Mouse (Mus musculus): Measurements from ENCODE around the gene Gm973.

Gene Gm973

DNA sequence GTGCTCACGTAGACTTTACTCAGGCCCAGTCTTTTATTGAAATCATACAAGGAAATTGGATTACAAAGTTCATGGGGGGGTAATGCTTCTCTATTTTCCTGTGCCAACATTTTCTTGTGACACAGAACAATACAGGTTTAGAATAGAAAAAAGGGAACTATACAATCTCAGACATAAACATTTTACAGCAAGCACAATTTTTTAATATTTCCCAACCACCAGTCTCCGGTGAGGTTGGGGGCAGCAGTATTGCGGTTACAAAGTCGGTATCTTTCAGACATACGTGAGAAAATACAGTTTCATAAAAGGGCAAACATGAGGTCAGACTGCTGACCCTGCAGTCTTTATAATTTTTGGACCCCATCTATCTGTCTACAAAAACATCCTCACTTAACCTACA, 20.1 kb upstream of the Gm973 start:
- DNase-seq: no peak

DNA sequence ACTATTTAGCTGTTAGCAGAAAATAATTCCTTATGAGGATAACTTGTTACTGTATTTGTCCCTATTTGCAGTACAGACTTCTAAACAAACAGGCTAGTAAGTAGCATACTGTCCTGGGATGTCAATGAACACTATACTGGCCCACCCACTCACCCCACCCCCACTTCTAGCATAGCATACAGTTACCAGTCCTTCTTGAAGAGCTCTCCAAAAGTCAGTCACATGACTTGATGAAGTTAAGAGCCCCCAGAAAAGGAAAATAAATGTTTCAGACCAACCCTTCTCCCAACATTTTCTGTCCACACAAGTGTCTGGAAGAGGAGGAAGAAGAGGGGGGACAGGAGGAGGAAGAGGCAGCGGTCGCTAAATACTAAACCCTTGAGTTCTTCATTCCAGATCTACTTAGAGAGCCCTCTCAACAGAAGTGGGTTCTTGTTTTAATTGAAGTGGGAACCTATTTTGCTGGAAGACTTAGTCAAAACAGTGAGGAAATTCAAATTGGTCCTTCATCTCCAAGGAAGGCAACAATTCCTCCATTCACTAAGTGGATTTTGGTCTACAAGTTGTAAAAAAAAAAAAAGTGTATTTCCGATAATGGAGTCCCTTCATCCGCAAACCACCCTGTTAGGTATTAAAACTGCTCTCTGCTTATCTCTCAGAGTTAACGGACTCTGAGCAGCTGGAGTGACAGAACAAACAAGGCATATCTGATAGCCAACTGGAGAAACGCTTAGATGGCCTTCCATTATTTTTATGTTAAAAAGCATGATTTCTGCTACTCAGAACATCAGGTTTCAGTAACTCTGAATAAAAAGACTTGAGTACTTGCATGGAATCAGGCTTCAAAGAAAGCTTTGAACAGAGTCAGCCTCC, 18.1 kb upstream of the Gm973 start:
- DNase-seq: no peak

DNA sequence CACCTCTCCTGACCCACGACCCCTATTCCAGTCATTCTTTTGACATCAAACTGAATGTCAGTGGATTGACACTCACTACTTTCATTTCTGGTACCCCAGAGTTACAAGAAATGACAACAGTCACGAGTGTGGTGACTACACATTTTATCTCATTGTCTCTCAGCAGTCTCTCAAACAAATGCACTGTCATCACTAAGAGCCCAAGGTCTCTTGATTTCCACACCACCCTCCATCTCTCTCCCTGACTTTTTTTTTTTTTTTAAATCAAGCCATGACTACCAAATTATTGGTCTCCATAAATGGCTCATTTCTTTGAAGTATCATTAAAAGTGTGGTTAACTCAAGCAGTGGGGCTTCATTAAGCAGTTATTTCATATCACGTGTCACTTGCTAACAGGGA, 16.7 kb upstream of the Gm973 start:
- DNase-seq: no peak

DNA sequence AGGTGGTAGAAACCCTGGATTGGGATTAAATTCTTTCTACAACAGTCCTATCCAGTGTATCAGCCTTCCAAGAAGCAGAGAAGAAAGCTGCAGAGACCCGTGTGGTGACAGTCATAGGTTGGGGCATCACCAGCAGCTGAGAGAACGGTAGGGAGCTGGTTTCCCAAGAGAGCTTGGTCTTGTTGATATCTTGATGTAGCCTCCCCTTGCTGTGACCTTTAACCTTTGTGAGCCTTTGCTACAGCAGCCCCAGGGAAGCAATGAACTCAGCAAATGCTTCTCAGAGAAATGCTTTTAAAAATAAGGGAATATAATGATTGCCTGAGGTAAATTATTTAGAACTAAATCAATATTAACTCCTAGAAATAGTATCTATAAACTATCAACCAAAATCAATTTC, 13.7 kb upstream of the Gm973 start:
- no peak for DNase-seq

DNA sequence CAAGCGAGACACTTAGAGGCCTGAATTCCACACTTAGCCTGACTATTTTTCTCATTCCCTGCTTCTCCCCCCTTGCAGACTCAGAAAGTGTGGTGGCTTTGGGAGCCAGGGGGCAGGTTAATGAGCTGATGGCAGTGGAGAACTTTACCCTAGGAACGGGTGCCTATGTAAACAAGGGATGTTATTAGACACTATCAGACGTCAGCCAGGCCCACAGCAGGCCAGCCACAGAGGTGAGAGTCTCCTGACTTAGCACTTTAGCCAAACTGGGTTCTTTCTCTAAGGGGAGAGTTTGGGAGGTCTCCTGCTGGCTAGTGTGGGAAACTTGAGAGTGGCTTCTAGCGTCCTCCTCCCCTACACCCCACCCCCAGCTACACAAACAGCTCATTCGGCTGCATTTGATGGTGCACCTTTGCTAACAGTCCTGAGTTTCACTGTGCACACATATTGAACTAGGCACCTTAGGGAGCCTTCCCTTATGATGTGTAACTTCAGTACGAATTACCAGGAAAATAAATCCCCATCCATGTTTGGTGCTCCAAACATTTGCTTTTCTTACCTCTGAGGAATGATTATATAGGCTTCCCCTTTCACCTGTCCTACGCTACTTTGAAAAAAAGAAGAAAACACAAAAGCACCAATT, 12.3 kb upstream of the Gm973 start:
- DNase-seq: no peak

DNA sequence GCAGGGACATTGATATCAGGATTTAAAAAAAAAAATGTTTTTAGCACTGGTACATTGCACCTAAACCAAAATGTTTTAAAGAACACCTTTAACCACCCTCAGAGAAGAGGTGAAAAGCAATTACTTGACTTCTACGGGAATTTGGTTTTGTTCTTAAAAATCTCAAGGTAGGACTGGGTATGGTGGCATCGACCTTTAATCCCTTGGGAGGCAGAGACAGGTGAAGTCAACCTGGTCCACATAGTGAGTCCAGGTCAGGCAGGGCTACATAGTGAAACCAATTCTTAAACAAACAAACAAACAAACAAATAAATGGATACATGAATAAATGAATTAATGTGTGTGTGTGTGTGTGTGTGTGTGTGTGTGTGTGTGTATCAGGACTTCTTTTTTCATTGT, 11.8 kb upstream of the Gm973 start:
- DNase-seq: no peak

DNA sequence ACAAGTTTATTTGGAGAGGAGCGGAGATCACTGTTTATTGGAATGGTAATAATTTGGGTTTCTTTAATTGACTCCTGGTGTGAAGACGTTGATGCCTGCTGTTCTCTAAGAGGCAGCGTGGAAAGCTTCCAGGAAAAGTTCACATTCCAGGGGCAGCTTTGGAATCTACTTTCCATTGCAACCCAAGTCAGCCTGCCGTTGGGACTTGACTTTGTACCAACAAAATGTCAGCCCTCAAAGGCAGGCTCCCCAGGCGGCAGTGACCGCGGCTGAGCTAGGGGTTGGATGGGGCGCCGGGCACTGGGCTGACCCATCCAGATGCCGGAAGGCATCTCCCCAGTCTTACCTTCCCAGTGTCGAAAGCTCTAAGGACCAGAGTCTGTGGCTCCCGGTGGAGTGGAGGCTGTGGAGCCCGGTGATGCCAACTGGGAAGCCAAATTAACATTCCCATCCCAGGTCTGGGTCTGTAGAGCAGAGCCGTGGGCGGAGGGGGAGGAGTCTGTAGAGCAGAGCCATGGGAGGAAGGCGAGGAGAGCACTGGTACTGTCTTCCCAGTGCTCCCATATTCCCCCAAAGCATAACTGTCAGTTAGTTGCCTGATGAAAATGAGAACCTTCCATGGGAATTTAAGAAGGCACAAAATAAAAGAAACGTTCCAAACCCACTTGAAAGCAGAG, 7.5 kb upstream of the Gm973 start:
- DNase-seq: no peak

DNA sequence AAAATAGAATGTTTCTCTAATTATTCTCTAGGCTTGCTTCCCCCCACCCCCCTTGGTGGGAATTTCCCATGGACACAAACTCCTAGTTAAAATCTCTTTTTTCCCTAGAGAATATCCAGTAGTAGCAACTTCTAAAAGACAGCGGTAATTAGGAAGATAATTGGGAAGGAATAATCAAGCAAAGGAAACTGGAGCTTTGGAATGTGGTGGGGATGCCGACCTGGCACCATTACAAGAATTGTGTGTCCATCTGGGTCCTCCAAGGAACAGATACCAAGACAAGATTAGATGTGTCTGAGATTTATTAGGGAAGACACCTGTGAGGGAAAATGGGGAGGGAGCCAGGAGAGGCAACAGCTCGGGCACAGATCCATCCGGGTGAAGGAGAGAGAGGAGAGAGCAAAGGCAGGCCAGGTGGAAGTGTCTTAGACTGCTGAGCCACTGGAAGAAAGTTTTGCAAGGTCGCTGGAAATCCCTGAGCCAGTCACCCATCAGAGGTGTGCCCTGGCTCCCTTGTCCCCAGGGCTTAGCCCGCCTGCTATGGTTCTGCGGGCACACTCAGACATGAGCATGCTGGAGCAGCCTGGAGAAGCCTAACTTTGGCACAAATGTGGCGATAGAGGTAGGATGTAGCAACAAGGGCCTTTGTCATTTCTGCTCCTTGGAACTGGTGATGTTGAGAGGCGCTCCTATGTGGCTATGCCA, 4.3 kb upstream of the Gm973 start:
- no peak for DNase-seq

DNA sequence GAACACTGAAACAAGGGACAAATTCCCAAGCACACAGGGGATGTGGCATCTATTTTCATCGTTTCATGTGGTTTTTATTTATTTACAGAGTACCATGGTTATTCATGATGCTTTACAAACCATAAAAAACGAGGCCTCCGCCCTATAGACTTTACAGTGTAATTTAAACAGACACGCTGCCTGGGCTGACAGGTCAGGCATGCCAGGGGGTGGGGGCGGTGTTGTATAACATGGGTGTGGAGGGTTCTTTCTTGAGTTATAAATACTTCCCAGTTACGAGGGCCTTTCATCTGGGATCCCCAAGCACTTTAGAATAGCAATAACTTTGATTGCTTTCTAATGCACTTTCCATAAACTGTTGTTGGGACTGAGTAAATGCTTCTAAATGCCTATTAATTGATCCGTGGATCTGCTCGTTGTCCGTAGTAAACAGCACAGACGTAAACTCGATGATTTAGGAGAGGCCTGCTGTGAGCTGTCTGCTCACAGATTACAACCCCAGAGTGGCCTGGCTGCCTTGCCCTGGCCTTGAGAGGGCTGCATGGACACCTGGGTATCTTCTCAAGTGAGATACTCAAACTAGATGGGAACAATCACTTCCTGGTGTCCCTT, 4.3 kb downstream of the Gm973 start:
- DNase-seq: no peak

DNA sequence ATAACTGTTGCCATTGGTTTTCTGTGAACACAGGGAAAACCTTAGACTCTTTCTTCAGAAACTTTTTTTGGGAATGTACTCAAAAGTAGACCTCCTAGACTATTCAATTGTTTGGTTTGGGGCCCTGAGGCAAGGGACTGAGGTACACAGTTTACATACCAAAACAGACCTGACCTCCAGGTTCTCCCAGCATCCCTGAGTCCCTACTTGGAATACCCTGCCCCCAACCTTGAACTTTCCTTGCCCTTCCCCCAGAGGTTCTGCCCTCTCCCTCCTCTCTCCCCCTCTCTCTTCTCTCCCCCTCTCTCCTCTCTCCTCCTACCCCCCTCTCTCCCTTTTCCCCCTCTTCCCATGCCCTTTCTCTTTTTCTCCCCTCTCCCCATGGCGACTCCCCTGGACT, 6.4 kb downstream of the Gm973 start:
- no peak for DNase-seq

DNA sequence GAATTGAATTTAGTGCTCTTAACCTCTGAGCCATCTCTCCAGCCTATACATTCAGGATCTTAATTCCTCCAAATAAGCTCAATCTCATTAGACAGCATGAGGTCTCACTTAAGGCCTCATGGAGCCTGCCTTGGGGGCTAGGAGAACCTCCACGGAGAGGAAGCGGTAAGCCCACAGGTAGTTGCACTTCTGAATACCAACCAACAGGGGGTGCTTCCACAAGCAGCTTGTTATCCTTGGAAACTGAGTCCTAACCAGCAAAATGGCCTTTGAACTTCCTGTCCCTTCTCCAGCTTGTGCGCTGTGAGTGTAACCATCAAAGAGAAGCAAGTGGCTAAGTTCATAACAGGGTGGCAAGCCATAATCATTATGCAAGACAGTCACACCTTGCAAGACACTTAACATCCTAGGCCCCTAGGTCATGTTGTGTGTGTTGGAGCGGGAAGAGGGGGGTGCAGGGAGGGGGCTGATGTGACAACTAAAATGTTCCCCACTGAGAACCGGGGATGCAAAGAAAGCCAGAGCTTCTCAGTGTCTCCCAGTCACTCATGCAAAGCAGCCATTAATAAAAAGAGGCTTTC, 7.4 kb downstream of the Gm973 start:
- DNase-seq: no peak

DNA sequence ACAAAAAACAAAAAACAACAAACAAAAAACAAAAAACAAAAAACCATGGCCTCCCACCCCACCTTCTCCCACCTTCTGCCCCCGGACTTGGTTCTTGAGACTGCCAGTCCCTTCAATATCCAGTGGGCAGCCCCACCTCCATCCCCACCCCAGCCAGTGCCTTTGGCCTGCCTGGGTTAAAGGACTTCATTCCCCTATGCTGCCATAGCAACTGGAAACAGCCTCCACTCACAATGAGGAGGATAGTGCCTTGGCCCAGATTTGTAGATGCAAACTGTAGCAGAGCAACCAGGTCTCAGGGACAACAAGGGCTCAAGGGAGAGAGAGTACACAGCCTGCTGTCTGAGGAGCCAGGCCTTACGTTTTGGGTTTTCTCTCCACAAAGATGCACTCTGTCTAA, 8.0 kb downstream of the Gm973 start:
- peak; percentile 12 for DNase-seq

DNA sequence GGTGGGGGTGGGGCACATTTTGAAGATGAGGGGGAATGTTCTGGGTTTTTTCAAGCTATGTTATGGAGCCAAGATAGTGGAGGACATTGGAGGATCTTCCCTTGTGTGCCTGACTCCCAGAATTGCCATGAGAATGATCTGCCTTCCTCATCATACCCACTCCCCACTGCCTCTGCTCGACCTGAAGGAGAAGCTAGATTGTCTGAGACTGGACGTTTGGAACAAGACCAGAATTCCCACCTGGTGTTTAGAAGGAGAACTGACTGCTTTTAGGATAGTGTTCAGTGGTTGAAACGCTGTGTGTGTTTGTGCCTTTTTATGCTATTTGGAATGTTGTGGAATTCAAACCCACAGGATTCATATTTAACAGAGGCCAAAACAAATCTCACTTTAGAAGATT, 8.7 kb downstream of the Gm973 start:
- DNase-seq: no peak

DNA sequence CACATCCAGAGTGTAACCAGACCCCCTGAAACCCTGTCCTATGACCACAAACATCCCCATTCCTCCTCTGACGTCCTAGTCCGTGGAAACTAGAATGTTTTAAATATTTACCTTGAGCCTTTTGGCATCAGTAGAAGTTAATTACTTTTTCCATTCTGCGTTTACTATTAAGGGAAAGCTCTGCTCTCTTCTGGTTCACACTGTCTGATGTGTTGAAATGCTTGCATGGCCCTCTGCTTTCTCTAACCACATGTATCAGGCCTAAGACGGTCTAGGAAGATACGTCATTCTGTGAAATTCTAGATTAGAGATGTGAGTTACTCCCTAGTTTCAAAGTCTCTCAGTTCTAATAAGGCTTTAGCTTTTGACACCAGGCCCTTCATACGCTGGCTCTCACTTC, 11.2 kb downstream of the Gm973 start:
- DNase-seq: no peak

DNA sequence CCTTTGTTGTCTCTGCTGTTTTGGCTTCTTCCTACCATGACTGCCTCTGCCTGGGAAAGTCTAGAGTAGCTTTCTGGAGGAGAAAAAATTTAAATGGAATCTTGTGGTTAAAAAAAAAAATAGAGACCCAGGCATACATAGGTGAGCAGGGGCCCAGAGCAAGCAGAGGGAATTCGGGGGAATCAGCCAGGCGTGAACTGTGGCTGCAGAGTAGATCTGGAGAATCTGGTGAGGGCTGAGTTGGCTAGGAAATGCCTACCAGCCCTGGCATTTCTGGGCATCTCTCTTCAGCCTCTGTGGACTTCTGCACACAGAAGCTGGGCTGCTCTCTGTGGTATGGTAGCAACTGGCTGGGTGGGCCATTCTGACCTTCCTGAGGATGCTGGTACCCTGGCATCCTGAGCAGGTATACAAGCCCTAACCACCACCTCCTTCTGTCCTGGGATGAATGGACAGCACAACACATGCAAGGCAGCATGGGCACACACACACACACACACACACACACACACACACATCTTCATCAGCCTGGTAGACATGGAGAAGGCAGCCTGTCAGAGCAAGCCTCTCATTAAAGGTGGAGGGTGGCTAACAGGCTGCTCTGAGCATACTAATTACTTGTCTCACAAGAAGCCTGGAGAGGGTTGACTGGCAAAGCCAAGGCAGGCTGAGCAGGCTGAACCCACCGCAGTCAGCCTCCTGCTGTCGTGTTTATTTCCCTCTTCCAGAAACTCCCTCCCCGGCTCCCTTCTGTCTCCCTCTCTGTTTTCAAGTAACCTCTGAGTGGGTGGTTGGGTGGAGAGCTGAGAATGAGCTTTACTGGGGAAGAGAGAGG, 19.1 kb downstream of the Gm973 start:
- peak; percentile 68 for DNase-seq

DNA sequence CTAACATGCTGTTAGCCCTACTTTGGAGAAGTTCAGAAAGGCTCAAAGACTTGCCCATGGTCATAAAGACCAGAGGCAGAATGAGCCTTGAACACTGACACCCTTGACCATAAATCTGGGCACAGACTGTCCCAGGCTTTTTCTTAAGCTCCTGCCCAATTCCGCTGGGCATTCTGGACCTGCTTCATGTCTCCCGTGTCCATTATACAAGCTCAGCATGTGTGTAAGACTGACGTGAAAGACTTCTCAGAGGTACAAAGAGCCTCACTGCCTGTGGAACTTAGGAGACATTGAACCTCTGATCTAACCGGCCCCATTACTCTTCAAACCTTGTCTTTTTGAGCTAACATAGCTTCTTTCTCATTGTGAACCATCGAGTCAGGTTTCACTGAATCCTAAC, 22.3 kb downstream of the Gm973 start:
- no peak for DNase-seq

DNA sequence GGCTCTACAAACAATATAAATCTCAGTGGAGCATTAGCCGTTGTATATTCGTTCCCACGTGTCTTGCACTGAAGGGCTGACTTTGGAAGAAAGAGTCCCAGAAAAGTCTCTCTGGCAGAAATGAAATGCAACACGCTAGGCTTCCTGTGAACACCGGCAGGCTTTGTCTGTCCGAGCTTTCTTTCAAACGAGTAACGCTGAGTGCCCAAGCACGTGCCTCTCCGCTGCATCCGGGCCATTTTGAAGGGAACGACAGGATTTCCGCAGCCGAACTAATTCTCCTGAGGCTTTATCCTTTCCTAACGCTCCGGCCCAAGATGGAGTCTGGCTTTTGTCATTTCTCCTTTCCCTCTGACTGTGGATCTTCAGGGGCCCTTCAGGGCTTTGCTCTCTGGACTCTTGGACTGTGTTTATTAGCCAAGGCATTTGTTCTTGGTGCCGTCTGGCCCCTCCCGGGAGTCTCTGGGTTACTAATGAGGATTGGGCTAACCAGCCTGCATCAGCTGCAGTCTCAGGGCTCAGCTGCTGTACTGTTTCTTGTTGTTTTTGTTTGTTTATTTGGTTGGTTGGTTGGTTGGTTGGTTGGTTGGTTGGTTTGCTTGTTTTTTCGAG, 24.6 kb downstream of the Gm973 start:
- DNase-seq: no peak

DNA sequence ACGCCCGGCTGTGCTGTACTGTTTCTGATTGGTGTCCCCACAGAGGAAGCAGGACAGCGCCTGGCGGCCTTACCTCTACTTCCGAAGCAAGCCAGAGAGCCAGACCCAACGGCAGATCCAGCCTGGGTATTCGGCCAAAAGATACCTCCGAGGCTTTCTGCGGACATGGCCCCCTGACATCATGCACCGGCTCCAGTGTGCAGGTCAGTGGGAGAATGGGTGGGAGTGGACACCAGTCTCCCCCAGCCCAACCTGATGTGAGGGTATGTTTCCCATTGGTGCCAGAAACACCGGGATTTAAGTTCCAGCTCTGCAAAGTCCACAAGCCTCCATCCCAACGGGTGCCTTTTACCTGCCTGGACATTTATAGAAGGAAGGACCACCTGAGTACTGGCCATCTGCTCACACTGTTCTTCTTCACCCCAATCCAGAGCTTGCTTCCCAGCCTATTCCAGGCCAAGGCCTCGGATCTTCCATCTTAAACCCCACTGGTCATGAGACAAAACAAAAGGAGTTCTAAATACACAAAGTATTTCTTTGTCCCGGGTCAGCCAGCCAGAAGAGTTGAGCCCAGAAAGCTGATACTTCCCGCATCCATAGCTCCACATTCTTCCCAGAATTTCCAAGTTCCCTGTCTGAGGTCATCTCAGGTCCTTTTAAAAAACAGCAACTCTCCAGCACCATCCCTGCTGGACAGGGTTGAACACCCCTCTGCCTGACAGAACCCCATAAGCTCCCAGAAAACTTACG, 25.4 kb downstream of the Gm973 start:
- DNase-seq: no peak

DNA sequence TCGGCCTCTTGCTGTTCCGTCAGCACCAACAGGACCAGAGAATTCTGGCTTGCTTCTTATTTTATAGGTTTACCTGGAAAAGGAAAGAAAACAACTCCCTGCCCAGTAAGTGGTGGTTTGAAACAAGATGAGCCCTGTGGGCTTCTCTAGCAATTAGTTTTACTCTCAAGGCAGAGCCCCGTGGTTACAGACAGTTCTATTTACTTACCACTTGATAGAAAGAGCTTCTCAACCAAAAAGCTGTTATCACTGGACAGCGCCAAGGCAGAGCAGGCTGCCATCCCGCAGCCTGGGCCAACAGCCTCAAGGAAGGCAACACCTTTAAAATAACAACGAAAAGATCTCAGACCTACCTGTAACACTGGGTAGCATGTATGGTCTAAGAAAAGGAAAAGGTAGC, 26.2 kb downstream of the Gm973 start:
- no peak for DNase-seq

DNA sequence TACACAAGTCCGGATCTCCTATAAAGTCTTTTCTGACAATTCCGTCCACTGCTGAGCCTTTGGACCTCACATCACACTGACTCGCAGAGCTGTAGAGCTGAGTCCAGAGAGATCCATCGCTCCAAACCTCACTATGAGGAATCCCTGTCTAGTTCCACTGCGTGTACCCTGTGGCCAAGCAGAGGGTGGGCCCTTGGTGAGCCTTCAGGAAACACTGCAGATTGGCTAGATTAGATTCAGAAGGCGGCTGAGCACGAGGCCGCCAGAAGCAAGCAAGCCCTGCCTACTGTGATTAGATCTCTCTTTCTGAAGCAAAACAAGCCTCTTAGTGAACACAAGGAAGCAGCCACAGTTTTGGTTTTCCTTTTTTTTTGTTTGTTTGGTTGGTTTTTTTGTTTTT, 27.8 kb downstream of the Gm973 start:
- DNase-seq: no peak

DNA sequence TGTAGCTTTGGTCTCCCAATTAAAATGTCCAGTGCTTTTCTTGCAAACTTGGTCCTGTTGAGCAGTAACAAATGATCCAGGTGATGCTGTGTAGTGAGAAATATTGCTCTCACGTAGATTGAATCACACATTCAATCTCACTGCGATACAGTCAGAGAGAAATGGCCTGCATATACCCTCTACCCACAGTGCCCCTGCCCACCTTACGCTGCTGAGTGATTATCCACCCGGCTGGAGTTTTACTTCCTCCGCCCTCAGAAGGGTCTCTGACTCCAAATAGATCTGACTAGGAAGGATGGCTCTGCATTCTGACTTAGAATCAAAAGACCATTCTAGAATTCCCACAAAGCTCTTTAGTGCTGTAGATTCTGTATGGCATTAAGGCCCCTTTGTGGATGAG, 32.4 kb downstream of the Gm973 start:
- DNase-seq: no peak

Measured in layer of hippocampus, adult 9-11 months (tissue).